Mouse (Mus musculus): Measurements from ENCODE around the gene Sez6l2. TPM values are rescaled to one million over a fixed set of nuclear protein-coding genes. Genes with fewer than 3 reads are reported as not detected.

Gene Sez6l2
- polyA plus RNA-seq, 1 experiment from 2014 or later = 85.0 TPM

GRCm38 (mm10) chr7:127020031-127020430 is 69.7 kb downstream of the Sez6l2 start:
- Histone ChIP-seq H3K9me3 (ENCODE audit: control insufficient read depth, low read length) (no peaks in the 10 kb centered on the region), H3K4me2 (ENCODE audit: low read depth, low read length) (peak overlapping the region; percentile 72), H3K27ac (ENCODE audit: low read depth, low read length) (no peak overlapping the region), H3K9ac (replicated peaks; ENCODE audit: low read depth, low read length) (peak overlapping the region; percentile 69; the same call in 1 of the 2 replicates), H3K4me1 (ENCODE audit: control insufficient read depth, insufficient read depth, low read length) (peaks cover 69% of the 10 kb centered on the region), H3K4me3 (ENCODE audit: low read depth, low read length) (peak overlapping the region; percentile 51), H3K36me3 (ENCODE audit: control insufficient read depth, insufficient read depth, low read length) (peaks cover 22% of the 10 kb centered on the region), H3K27me3 (ENCODE audit: control insufficient read depth, insufficient read depth, low read length) (no peaks in the 10 kb centered on the region)
- 69% methylated on average over 3 of the region's 3 CpGs for WGBS
- ATAC-seq (ENCODE audit: low read depth) = no peak

Other genes with a start within 250 kb of the Sez6l2 start
- gene Coro1a, start 242.8 kb upstream of the Sez6l2 start, polyA plus RNA-seq (2014; fragmentation: Nextera tagmentation; extraction: Ambion mirVana) = 98.8 and 104 TPM in 2 replicates
- 85.0 and 85.9 TPM in 2 replicates for gene Mapk3, start 191.0 kb upstream of the Sez6l2 start, polyA plus RNA-seq (2014; fragmentation: Nextera tagmentation; extraction: Ambion mirVana)
- gene Gdpd3, start 184.2 kb upstream of the Sez6l2 start, polyA plus RNA-seq (2014; fragmentation: Nextera tagmentation; extraction: Ambion mirVana) = 1.8 and 2.4 TPM in 2 replicates
- 219 and 246 TPM in 2 replicates for gene Ypel3, start 173.6 kb upstream of the Sez6l2 start, polyA plus RNA-seq (2014; fragmentation: Nextera tagmentation; extraction: Ambion mirVana)
- 0.27 and 0.55 TPM in 2 replicates for gene Tbx6, start 169.1 kb upstream of the Sez6l2 start, polyA plus RNA-seq (2014; fragmentation: Nextera tagmentation; extraction: Ambion mirVana)
- gene Ppp4c, start 158.1 kb upstream of the Sez6l2 start, polyA plus RNA-seq (2014; fragmentation: Nextera tagmentation; extraction: Ambion mirVana) = 154 and 168 TPM in 2 replicates
- gene Fam57b, start 152.9 kb upstream of the Sez6l2 start, polyA plus RNA-seq (2014; fragmentation: Nextera tagmentation; extraction: Ambion mirVana) = 50.9 and 64.4 TPM in 2 replicates
- gene 4930451I11Rik, start 118.9 kb upstream of the Sez6l2 start, polyA plus RNA-seq (2014; fragmentation: Nextera tagmentation; extraction: Ambion mirVana) = not detected in 2 replicates
- gene Doc2a, start 103.1 kb upstream of the Sez6l2 start, polyA plus RNA-seq (2014; fragmentation: Nextera tagmentation; extraction: Ambion mirVana) = 18.4 and 20.2 TPM in 2 replicates
- 11.0 and 15.2 TPM in 2 replicates for gene Hirip3, start 88.6 kb upstream of the Sez6l2 start, polyA plus RNA-seq (2014; fragmentation: Nextera tagmentation; extraction: Ambion mirVana)
- 86.7 and 92.4 TPM in 2 replicates for gene Ino80e, start 88.2 kb upstream of the Sez6l2 start, polyA plus RNA-seq (2014; fragmentation: Nextera tagmentation; extraction: Ambion mirVana)
- 28.9 and 36.5 TPM in 2 replicates for gene Taok2, start 65.9 kb upstream of the Sez6l2 start, polyA plus RNA-seq (2014; fragmentation: Nextera tagmentation; extraction: Ambion mirVana)
- 29.4 and 32.2 TPM in 2 replicates for gene Tmem219, start 27.6 kb upstream of the Sez6l2 start, polyA plus RNA-seq (2014; fragmentation: Nextera tagmentation; extraction: Ambion mirVana)
- gene Kctd13, start 21.7 kb upstream of the Sez6l2 start, polyA plus RNA-seq (2014; fragmentation: Nextera tagmentation; extraction: Ambion mirVana) = 92.9 and 103 TPM in 2 replicates
- gene Asphd1, start 981 bp upstream of the Sez6l2 start, polyA plus RNA-seq (2014; fragmentation: Nextera tagmentation; extraction: Ambion mirVana) = 5.8 and 10.6 TPM in 2 replicates
- 105 and 107 TPM in 2 replicates for gene Cdipt, start 25.4 kb downstream of the Sez6l2 start, polyA plus RNA-seq (2014; fragmentation: Nextera tagmentation; extraction: Ambion mirVana)
- 0.86 and 1.2 TPM in 2 replicates for gene Cdiptos, start 25.5 kb downstream of the Sez6l2 start, polyA plus RNA-seq (2014; fragmentation: Nextera tagmentation; extraction: Ambion mirVana)
- gene Mvp, start 64.1 kb downstream of the Sez6l2 start, polyA plus RNA-seq (2014; fragmentation: Nextera tagmentation; extraction: Ambion mirVana) = 2.4 and 4.8 TPM in 2 replicates
- gene Pagr1b, start 65.9 kb downstream of the Sez6l2 start, polyA plus RNA-seq (2014; fragmentation: Nextera tagmentation; extraction: Ambion mirVana) = not detected in 2 replicates
- 30.4 and 46.9 TPM in 2 replicates for gene Pagr1a, start 66.8 kb downstream of the Sez6l2 start, polyA plus RNA-seq (2014; fragmentation: Nextera tagmentation; extraction: Ambion mirVana)
- gene Gm42742, start 70.5 kb downstream of the Sez6l2 start, polyA plus RNA-seq (2014; fragmentation: Nextera tagmentation; extraction: Ambion mirVana) = 36.3 and 60.2 TPM in 2 replicates
- gene Prrt2, start 70.6 kb downstream of the Sez6l2 start, polyA plus RNA-seq (2014; fragmentation: Nextera tagmentation; extraction: Ambion mirVana) = 41.4 and 63.5 TPM in 2 replicates
- 61.7 and 64.8 TPM in 2 replicates for gene Maz, start 76.5 kb downstream of the Sez6l2 start, polyA plus RNA-seq (2014; fragmentation: Nextera tagmentation; extraction: Ambion mirVana)
- gene Kif22, start 91.9 kb downstream of the Sez6l2 start, polyA plus RNA-seq (2014; fragmentation: Nextera tagmentation; extraction: Ambion mirVana) = 12.7 and 13.9 TPM in 2 replicates
- not detected in 2 replicates for gene Zg16, start 136.8 kb downstream of the Sez6l2 start, polyA plus RNA-seq (2014; fragmentation: Nextera tagmentation; extraction: Ambion mirVana)
- gene AI467606, start 140.8 kb downstream of the Sez6l2 start, polyA plus RNA-seq (2014; fragmentation: Nextera tagmentation; extraction: Ambion mirVana) = 1.4 and 1.6 TPM in 2 replicates
- 0.88 TPM in 1 of 2 replicates, not detected in the other for gene Qprt, start 171.7 kb downstream of the Sez6l2 start, polyA plus RNA-seq (2014; fragmentation: Nextera tagmentation; extraction: Ambion mirVana)
- gene Spn, start 187.3 kb downstream of the Sez6l2 start, polyA plus RNA-seq (2014; fragmentation: Nextera tagmentation; extraction: Ambion mirVana) = not detected in 2 replicates
- 58.1 and 71.9 TPM in 2 replicates for gene Cd2bp2, start 245.5 kb downstream of the Sez6l2 start, polyA plus RNA-seq (2014; fragmentation: Nextera tagmentation; extraction: Ambion mirVana)

Data from neural tube, embryonic 14.5 days (tissue).